1 mouse cellular context compared by ENCODE assay signal in the genomic region with DNA sequence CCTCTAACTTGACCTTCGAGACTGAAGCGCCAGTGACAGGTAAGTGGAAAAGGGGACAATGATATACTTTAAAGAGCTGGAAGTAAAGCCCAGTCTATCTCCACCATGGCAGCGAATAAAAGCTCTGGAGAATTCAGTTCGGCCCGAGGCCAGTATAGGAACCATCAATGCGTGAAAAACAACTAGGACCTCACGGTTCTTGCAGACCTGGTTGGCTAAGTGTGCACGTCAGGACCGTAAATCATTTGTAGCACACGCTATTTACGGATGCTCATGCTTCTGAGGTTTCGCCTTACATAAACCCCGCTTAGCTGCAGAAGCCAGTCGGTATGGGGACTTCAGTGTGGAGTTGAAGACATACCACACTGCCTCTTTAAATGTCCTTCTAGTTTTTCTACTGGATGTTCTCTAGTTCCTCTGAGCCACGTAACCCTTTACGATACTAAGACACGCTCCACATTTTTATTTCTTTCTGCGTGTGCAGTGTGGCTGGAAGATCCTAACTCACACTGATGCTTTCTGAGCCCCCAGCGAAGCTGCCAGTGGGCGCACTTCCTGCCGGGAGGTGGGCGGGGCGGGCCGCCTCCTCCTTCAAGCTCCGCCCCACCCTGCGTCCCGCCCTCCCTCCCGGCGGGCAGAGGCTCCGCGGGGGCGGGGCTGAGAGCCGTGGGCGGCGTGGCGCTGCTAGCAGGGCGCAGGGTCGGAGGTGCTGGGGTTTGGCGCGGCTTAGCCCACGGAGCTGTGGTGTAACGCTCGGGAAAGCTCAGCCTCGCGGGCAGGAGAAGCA.
TF ChIP-seq lines count a peak whose summit lies in the region.

A gene (plus strand): TSS at position 660 of the 787 bp plus-strand sequence.

TF ChIP-seq in CH12.LX, 34 proteins besides CTCF, POLR2A, EP300 and RAD21 (continued from another document):
- TF ChIP-seq ETS1 (conservative IDR thresholded peaks at IDR 0.05; ENCODE audit: low read depth, low read length) (no peak), BHLHE40 (IDR thresholded peaks at IDR 0.05; ENCODE audit: low read depth, low read length) (peak; percentile 63), RCOR1 (conservative IDR thresholded peaks at IDR 0.05; ENCODE audit: low read depth, low read length) (peak; percentile 69; the same call in 1 of the 2 replicates), KAT2A (IDR thresholded peaks at IDR 0.05; ENCODE audit: insufficient replicate concordance, low read length) (0 out of 2 replicates have a peak, but pooled peaks have one; percentile 27), MAZ (IDR thresholded peaks at IDR 0.05; ENCODE audit: low read depth, low read length) (peak; percentile 70), IRF4 (IDR thresholded peaks at IDR 0.05; ENCODE audit: low read depth, low read length) (no peak), SIN3A (IDR thresholded peaks at IDR 0.05; ENCODE audit: low read length) (peak; percentile 41; the same call in 1 of the 2 replicates), CHD1 (IDR thresholded peaks at IDR 0.05; ENCODE audit: low read depth, low read length) (peak; percentile 91), TCF12 (IDR thresholded peaks at IDR 0.05; ENCODE audit: low read depth, low read length) (peak; percentile 57; the same call in 1 of the 2 replicates), HCFC1 (IDR thresholded peaks at IDR 0.05; ENCODE audit: low read depth, low read length) (peak; percentile 11; the same call in 1 of the 2 replicates), MYC (IDR thresholded peaks at IDR 0.05; ENCODE audit: low read depth, low read length) (0 out of 2 replicates have a peak, but pooled peaks have one; percentile 33), MAFK (IDR thresholded peaks at IDR 0.05; ENCODE audit: insufficient replicate concordance, low read length) (no peak), MEF2A (IDR thresholded peaks at IDR 0.05; ENCODE audit: borderline replicate concordance, low read depth, low read length) (peak; percentile 59), PAX5 (IDR thresholded peaks at IDR 0.05; ENCODE audit: low read length) (no peak), MAX (IDR thresholded peaks at IDR 0.05; ENCODE audit: low read length) (peak; percentile 55), SMC3 (IDR thresholded peaks at IDR 0.05; ENCODE audit: low read depth, low read length) (0 out of 2 replicates have a peak, but pooled peaks have one; percentile 2), TBP (conservative IDR thresholded peaks at IDR 0.05; ENCODE audit: low read depth, low read length) (no peak), JUND (conservative IDR thresholded peaks at IDR 0.05; ENCODE audit: low read depth, low read length) (no peak), ELF1 (IDR thresholded peaks at IDR 0.05; ENCODE audit: low read depth, low read length) (peak; percentile 82), ZC3H11A (IDR thresholded peaks at IDR 0.05; ENCODE audit: low read depth, low read length) (no peak), UBTF (IDR thresholded peaks at IDR 0.05; ENCODE audit: low read depth, low read length) (no peak; the same call in 1 of the 2 replicates), E2F4 (IDR thresholded peaks at IDR 0.05; ENCODE audit: insufficient replicate concordance, low read depth, low read length) (0 out of 2 replicates have a peak, but pooled peaks have one; percentile 31)
